Mouse (Mus musculus) small intestine, adult 2 months (tissue): Measurements from ENCODE around the gene Scaf11.

Experiments used
- CTCF ChIP-seq: fragments of 200-500 bp; IDR thresholded peaks from 2 replicates; pipeline ENCODE4 v1.5.1; 2012; ENCODE audit warnings: low read depth, mild to moderate bottlenecking, control low read depth, inconsistent platforms, low read length, moderate library complexity, mixed read lengths; ENCODE audit not compliant: insufficient replicate concordance, insufficient read length; ENCODE audit errors: extremely low read depth
- POLR2A ChIP-seq: fragments of 200-500 bp; IDR thresholded peaks from 2 replicates; pipeline ENCODE4 v1.6.1; 2012; ENCODE audit warnings: low read depth, mild to moderate bottlenecking, control low read depth, inconsistent platforms, low read length, moderate library complexity

GRCm38 (mm10) chr15:96475571-96475972, 14.9 kb upstream of the Scaf11 start:
- TF ChIP-seq CTCF, result no peak
- TF ChIP-seq POLR2A, result no peak
